Mouse (Mus musculus): Measurements from ENCODE around the gene Peli1. TPM values are rescaled to one million over a fixed set of nuclear protein-coding genes. Genes with fewer than 3 reads are reported as not detected.

Gene Peli1
- polyA plus RNA-seq, 1 experiment from 2014 or later, result 31.9 TPM

GRCm38 (mm10) chr11:21100704-21101103 lies 9.6 kb downstream of the Peli1 start:
- Histone ChIP-seq H3K9ac (ENCODE audit: low read depth, low read length) (no peak overlapping the region), H3K27me3 (ENCODE audit: control insufficient read depth, insufficient read depth, low read length) (no peaks in the 10 kb centered on the region), H3K4me1 (ENCODE audit: control insufficient read depth, insufficient read depth, low read length) (peaks cover 7% of the 10 kb centered on the region), H3K4me3 (ENCODE audit: low read depth, low read length) (no peak overlapping the region), H3K9me3 (replicated peaks; ENCODE audit: control insufficient read depth, low read length) (no peaks in the 10 kb centered on the region), H3K4me2 (no peak overlapping the region), H3K36me3 (ENCODE audit: control insufficient read depth, insufficient read depth, low read length) (no peaks in the 10 kb centered on the region), H3K27ac (ENCODE audit: low read depth, low read length) (no peak overlapping the region)
- ATAC-seq (replicated peaks; ENCODE audit: insufficient number of reproducible peaks, low FRiP score, low TSS enrichment), result no peak
- WGBS (ENCODE audit: insufficient replicate concordance), result 92% methylated on average over 1 of the region's 1 CpGs

GRCm38 (mm10) chr11:21101286-21101685 lies 10.2 kb downstream of the Peli1 start:
- Histone ChIP-seq H3K4me2 (no peak overlapping the region), H3K27me3 (ENCODE audit: control insufficient read depth, insufficient read depth, low read length) (no peaks in the 10 kb centered on the region), H3K36me3 (ENCODE audit: control insufficient read depth, insufficient read depth, low read length) (no peaks in the 10 kb centered on the region), H3K27ac (ENCODE audit: low read depth, low read length) (no peak overlapping the region), H3K4me3 (ENCODE audit: low read depth, low read length) (no peak overlapping the region), H3K9ac (ENCODE audit: low read depth, low read length) (no peak overlapping the region), H3K4me1 (ENCODE audit: control insufficient read depth, insufficient read depth, low read length) (peaks cover 7% of the 10 kb centered on the region), H3K9me3 (replicated peaks; ENCODE audit: control insufficient read depth, low read length) (no peaks in the 10 kb centered on the region)
- ATAC-seq (replicated peaks; ENCODE audit: insufficient number of reproducible peaks, low FRiP score, low TSS enrichment), result no peak
- WGBS (ENCODE audit: insufficient replicate concordance), result 52% methylated on average over 4 of the region's 4 CpGs

DNA sequence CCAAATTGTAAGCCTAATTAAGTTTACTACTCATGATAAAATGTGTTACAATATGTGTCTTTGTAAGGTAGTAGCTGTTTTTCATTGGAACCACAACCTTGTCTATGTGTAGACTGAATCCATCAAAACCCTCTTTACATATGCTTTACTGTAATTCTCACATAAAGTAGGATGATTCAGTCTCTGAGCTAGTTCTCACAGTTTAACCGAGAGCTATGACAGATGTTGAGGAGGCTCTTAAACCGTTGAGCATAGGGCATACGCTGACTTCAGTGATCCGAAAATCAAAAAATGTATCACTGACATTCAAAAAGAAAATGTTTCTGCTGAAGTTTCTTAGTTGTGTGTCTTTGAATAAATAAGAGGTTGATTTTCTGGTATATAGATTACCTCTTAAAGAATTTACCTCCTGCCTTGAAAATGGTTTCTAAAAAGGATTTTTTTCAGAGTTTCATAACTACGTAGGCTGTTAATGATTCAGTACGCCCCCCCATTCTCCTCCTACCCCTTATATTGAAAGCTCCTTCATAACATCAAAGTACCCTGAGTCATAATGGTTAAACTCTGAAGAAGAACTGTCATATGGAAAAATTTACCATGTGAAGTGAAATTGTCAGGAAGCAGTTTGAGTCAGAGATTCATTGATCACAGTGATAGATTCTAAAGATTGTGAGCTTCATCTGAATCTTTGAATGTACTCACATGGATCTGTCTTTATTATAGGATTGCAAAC lies 11.3 kb downstream of the Peli1 start:
- no peaks in the 10 kb centered on the region for H3K27me3 ChIP-seq (ENCODE audit: control insufficient read depth, insufficient read depth, low read length)
- 89% methylated on average over 6 of the region's 6 CpGs for WGBS (ENCODE audit: insufficient replicate concordance)
- H3K9me3 ChIP-seq (replicated peaks; ENCODE audit: control insufficient read depth, low read length), result no peaks in the 10 kb centered on the region
- no peak overlapping the region for H3K4me2 ChIP-seq
- H3K9ac ChIP-seq (ENCODE audit: low read depth, low read length), result no peak overlapping the region
- H3K4me1 ChIP-seq (ENCODE audit: control insufficient read depth, insufficient read depth, low read length), result peaks cover 7% of the 10 kb centered on the region
- ATAC-seq (replicated peaks; ENCODE audit: insufficient number of reproducible peaks, low FRiP score, low TSS enrichment), result no peak
- H3K36me3 ChIP-seq (ENCODE audit: control insufficient read depth, insufficient read depth, low read length), result no peaks in the 10 kb centered on the region
- H3K4me3 ChIP-seq (ENCODE audit: low read depth, low read length), result no peak overlapping the region
- no peak overlapping the region for H3K27ac ChIP-seq (ENCODE audit: low read depth, low read length)

- peaks cover 7% of the 10 kb centered on the region for H3K4me1 ChIP-seq (ENCODE audit: control insufficient read depth, insufficient read depth, low read length)
- H3K9me3 ChIP-seq (replicated peaks; ENCODE audit: control insufficient read depth, low read length), result no peaks in the 10 kb centered on the region
- no peak overlapping the region for H3K27ac ChIP-seq (ENCODE audit: low read depth, low read length)
- H3K9ac ChIP-seq (ENCODE audit: low read depth, low read length), result no peak overlapping the region
- ATAC-seq (replicated peaks; ENCODE audit: insufficient number of reproducible peaks, low FRiP score, low TSS enrichment), result no peak
- H3K4me2 ChIP-seq, result no peak overlapping the region
- no peaks in the 10 kb centered on the region for H3K36me3 ChIP-seq (ENCODE audit: control insufficient read depth, insufficient read depth, low read length)
- no peaks in the 10 kb centered on the region for H3K27me3 ChIP-seq (ENCODE audit: control insufficient read depth, insufficient read depth, low read length)
- H3K4me3 ChIP-seq (ENCODE audit: low read depth, low read length), result no peak overlapping the region
- WGBS (ENCODE audit: insufficient replicate concordance), result 68% methylated on average over 2 of the region's 2 CpGs
Measured at GRCm38 (mm10) chr11:21103186-21103585, 12.1 kb downstream of the Peli1 start.

DNA sequence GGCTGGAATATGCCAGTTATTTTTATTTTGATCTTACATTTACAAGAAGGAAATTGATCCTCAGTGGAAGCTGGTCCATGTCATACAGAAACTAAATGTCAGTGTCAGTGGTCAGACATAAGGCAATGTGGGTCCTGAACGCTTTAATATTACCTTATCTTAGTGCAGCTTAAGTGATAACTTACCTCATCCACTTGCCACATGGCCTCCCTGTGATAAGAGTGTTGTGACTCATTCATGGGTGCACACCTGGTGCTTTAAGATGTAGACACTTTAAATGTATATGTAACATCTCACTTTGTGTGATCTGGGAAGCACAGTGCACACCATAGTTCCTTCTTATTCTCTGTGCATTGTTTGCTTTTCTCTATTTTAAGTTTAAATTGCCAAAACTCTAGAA lies 14.3 kb downstream of the Peli1 start:
- Histone ChIP-seq H3K27me3 (ENCODE audit: control insufficient read depth, insufficient read depth, low read length) (no peaks in the 10 kb centered on the region), H3K9ac (ENCODE audit: low read depth, low read length) (no peak overlapping the region), H3K4me3 (ENCODE audit: low read depth, low read length) (no peak overlapping the region), H3K4me2 (no peak overlapping the region), H3K4me1 (ENCODE audit: control insufficient read depth, insufficient read depth, low read length) (peaks cover 7% of the 10 kb centered on the region), H3K27ac (ENCODE audit: low read depth, low read length) (no peak overlapping the region), H3K9me3 (replicated peaks; ENCODE audit: control insufficient read depth, low read length) (no peaks in the 10 kb centered on the region), H3K36me3 (ENCODE audit: control insufficient read depth, insufficient read depth, low read length) (no peaks in the 10 kb centered on the region)
- ATAC-seq (replicated peaks; ENCODE audit: insufficient number of reproducible peaks, low FRiP score, low TSS enrichment), result no peak
- 26% methylated on average over 1 of the region's 1 CpGs for WGBS (ENCODE audit: insufficient replicate concordance)

- 97% methylated on average over 1 of the region's 1 CpGs for WGBS (ENCODE audit: insufficient replicate concordance)
- Histone ChIP-seq H3K9ac (ENCODE audit: low read depth, low read length) (no peak overlapping the region), H3K4me3 (ENCODE audit: low read depth, low read length) (no peak overlapping the region), H3K4me1 (ENCODE audit: control insufficient read depth, insufficient read depth, low read length) (peaks cover 7% of the 10 kb centered on the region), H3K27ac (ENCODE audit: low read depth, low read length) (no peak overlapping the region), H3K9me3 (replicated peaks; ENCODE audit: control insufficient read depth, low read length) (no peaks in the 10 kb centered on the region), H3K4me2 (no peak overlapping the region), H3K27me3 (ENCODE audit: control insufficient read depth, insufficient read depth, low read length) (no peaks in the 10 kb centered on the region), H3K36me3 (ENCODE audit: control insufficient read depth, insufficient read depth, low read length) (no peaks in the 10 kb centered on the region)
- no peak for ATAC-seq (replicated peaks; ENCODE audit: insufficient number of reproducible peaks, low FRiP score, low TSS enrichment)
Measured at GRCm38 (mm10) chr11:21107120-21107519, 16.0 kb downstream of the Peli1 start.

DNA sequence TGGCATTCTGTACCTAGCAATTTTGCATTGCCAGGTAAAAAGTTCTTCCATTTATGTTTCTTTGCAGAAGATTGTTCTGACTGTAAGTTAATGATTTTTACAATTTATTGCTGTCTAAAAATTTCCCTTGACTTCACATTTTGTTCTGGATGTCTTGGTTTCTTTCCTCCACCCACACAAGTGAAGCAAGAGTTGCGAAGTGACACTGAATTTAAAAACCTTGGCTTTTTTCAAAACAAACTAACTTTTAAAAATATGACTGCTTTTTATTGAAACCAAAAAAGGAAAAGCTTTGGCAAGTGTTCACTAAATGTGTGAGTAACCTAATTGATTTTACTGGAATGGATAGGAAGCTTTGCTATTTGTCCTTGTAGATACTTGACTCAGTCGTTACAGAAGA lies 18.2 kb downstream of the Peli1 start:
- Histone ChIP-seq H3K4me3 (ENCODE audit: low read depth, low read length) (no peak overlapping the region), H3K4me2 (no peak overlapping the region), H3K27me3 (ENCODE audit: control insufficient read depth, insufficient read depth, low read length) (no peaks in the 10 kb centered on the region), H3K4me1 (ENCODE audit: control insufficient read depth, insufficient read depth, low read length) (peaks cover 5% of the 10 kb centered on the region), H3K36me3 (ENCODE audit: control insufficient read depth, insufficient read depth, low read length) (no peaks in the 10 kb centered on the region), H3K27ac (ENCODE audit: low read depth, low read length) (no peak overlapping the region), H3K9me3 (replicated peaks; ENCODE audit: control insufficient read depth, low read length) (no peaks in the 10 kb centered on the region), H3K9ac (ENCODE audit: low read depth, low read length) (no peak overlapping the region)
- no peak for ATAC-seq (replicated peaks; ENCODE audit: insufficient number of reproducible peaks, low FRiP score, low TSS enrichment)
- 87% methylated on average over 2 of the region's 2 CpGs for WGBS (ENCODE audit: insufficient replicate concordance)

GRCm38 (mm10) chr11:21114516-21114915 lies 23.4 kb downstream of the Peli1 start:
- no peaks in the 10 kb centered on the region for H3K4me1 ChIP-seq (ENCODE audit: control insufficient read depth, insufficient read depth, low read length)
- no peaks in the 10 kb centered on the region for H3K36me3 ChIP-seq (ENCODE audit: control insufficient read depth, insufficient read depth, low read length)
- ATAC-seq (replicated peaks; ENCODE audit: insufficient number of reproducible peaks, low FRiP score, low TSS enrichment), result no peak
- no peak overlapping the region for H3K27ac ChIP-seq (ENCODE audit: low read depth, low read length)
- H3K9me3 ChIP-seq (replicated peaks; ENCODE audit: control insufficient read depth, low read length), result no peaks in the 10 kb centered on the region
- WGBS (ENCODE audit: insufficient replicate concordance), result 93% methylated on average over 2 of the region's 2 CpGs
- H3K4me2 ChIP-seq, result no peak overlapping the region
- H3K9ac ChIP-seq (ENCODE audit: low read depth, low read length), result no peak overlapping the region
- no peak overlapping the region for H3K4me3 ChIP-seq (ENCODE audit: low read depth, low read length)
- H3K27me3 ChIP-seq (ENCODE audit: control insufficient read depth, insufficient read depth, low read length), result no peaks in the 10 kb centered on the region

DNA sequence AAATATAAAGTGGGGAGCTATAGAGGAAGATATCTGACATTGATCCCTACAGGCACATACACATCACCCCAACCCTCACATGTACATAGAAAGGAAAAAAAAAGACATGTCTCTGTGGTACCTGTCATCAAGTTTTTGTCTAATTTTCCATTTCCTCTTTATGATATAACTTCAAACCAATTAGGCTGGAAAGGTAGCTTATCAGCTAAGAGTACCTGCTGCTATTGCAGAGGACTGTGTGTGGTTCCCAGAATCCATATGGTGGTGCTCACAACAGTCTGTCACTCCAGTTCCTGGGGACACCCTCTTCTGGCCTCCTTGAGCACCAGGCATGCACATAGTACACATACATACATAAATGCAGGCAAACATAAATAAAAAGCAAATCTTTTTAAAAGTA lies 24.7 kb downstream of the Peli1 start:
- no peak overlapping the region for H3K9ac ChIP-seq (ENCODE audit: low read depth, low read length)
- no peak overlapping the region for H3K27ac ChIP-seq (ENCODE audit: low read depth, low read length)
- ATAC-seq (replicated peaks; ENCODE audit: insufficient number of reproducible peaks, low FRiP score, low TSS enrichment), result no peak
- no peaks in the 10 kb centered on the region for H3K27me3 ChIP-seq (ENCODE audit: control insufficient read depth, insufficient read depth, low read length)
- no peaks in the 10 kb centered on the region for H3K4me1 ChIP-seq (ENCODE audit: control insufficient read depth, insufficient read depth, low read length)
- no peaks in the 10 kb centered on the region for H3K9me3 ChIP-seq (replicated peaks; ENCODE audit: control insufficient read depth, low read length)
- H3K36me3 ChIP-seq (ENCODE audit: control insufficient read depth, insufficient read depth, low read length), result no peaks in the 10 kb centered on the region
- no peak overlapping the region for H3K4me2 ChIP-seq
- H3K4me3 ChIP-seq (ENCODE audit: low read depth, low read length), result no peak overlapping the region

All from heart, embryonic 11.5 days (tissue).